ENCODE assay signal across 8 mouse cellular contexts in the genomic region with DNA sequence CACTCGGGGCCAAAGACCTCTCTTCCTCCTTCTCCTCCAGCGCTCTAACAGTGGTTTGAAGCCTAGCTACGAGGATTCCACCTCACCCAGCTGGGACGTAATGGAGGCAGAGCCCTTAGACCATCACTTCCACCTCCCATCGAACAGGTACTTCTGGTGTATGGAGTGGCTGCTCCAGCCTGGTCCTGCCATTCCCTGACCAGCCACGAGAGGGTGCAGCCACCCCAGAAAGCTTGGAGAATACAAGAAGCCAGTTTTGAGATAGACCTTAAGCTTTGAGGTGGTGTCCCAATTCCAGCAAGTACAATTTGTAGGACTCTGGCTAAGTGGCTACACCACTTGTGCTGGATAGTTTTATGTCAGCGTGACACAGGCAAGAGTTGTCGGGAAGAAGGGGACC. TPM values are rescaled to one million over a fixed set of nuclear protein-coding genes. Genes with fewer than 3 reads are reported as not detected.
DNase-seq lines count a peak whose midpoint lies in the region; ATAC-seq and TF ChIP-seq lines count a peak whose summit lies in the region.
"Had no signal": no experiment of that assay in that cellular context is flagged by ENCODE, and none has a peak within 500 bp of the region (broad histone marks: within the 10 kb centered on the region; RNA-seq: fewer than 3 reads in every experiment).

No protein-coding gene starts in this region.

- H3K9me3 ChIP-seq in E14TG2a.4 (ENCODE audit: low read length): peaks cover 9% of the 10 kb centered on the region

- H3K36me3 ChIP-seq in C2C12 (ENCODE audit: control insufficient read depth, insufficient read depth): no peaks in the 10 kb centered on the region
- no peaks in the 10 kb centered on the region for H3K36me3 ChIP-seq in E14TG2a.4 (ENCODE audit: insufficient read depth, low read length)
- no peaks in the 10 kb centered on the region for H3K36me3 ChIP-seq in spleen, adult 2 months (ENCODE audit: control insufficient read depth, insufficient read depth, low read length)

- DNase-seq in c-Kit-positive CD71-negative TER-119-negative erythroid progenitor cells, embryonic 14.5 days (ENCODE audit: low read depth): peak; percentile 29
- peak; percentile 16 for DNase-seq in layer of hippocampus, adult 9-10 months (ENCODE audit: low spot score)
- DNase-seq in lung, postnatal 4 days: peak; percentile 75 to 83
- DNase-seq in spleen, adult 2 months (ENCODE audit: low read depth in 1 of 2, low spot score in 2 of 2): peak in 1 of 2 experiments; percentile 69

- TF ChIP-seq CTCF in C2C12 (IDR thresholded peaks at IDR 0.05; ENCODE audit: control insufficient read depth, insufficient read depth, insufficient read length) (peak; percentile 69), E14TG2a.4 (conservative IDR thresholded peaks at IDR 0.05; ENCODE audit: low read length) (peak; percentile 99)
- peak; percentile 79; the same call in 1 of the 2 replicates for TF ChIP-seq CTCF in spleen, adult 2 months (IDR thresholded peaks at IDR 0.05; ENCODE audit: extremely low read depth, insufficient read depth, insufficient read length, insufficient replicate concordance)

- H3K27me3 ChIP-seq in C2C12 (ENCODE audit: control insufficient read depth, insufficient read depth, insufficient read length) (no peaks in the 10 kb centered on the region), E14TG2a.4 (ENCODE audit: insufficient read depth, low read length) (no peaks in the 10 kb centered on the region)
- H3K27me3 ChIP-seq in spleen, adult 2 months (ENCODE audit: control insufficient read depth, insufficient read depth, low read length): no peaks in the 10 kb centered on the region

- no peak overlapping the region for H3ac ChIP-seq in C2C12 (ENCODE audit: control insufficient read depth, insufficient read length, low read depth)

- 30% methylated on average over 8 of the region's 8 CpGs for WGBS in spleen, adult 2 months

- H3K79me3 ChIP-seq in C2C12 (ENCODE audit: low read depth): no peaks in the 10 kb centered on the region

- H3K27ac ChIP-seq in spleen, adult 2 months (ENCODE audit: insufficient read depth, low read length): no peak overlapping the region

- no peaks in the 10 kb centered on the region for H3K79me2 ChIP-seq in C2C12 (ENCODE audit: control insufficient read depth, insufficient read depth)

- ATAC-seq in granulocyte monocyte progenitor cell, adult 5-6 weeks (replicated peaks; ENCODE audit: poor library complexity, severe bottlenecking): peak; percentile 86

- H3K4me3 ChIP-seq in C2C12 (ENCODE audit: insufficient read depth, poor library complexity, severe bottlenecking): no peak overlapping the region
- H3K4me3 ChIP-seq in E14TG2a.4 (replicated peaks; ENCODE audit: low read length): 0 out of 2 replicates have a peak overlapping the region, but pooled peaks have one; percentile 5
- no peak overlapping the region for H3K4me3 ChIP-seq in spleen, adult 2 months (ENCODE audit: extremely low read depth, insufficient read depth, insufficient read length)

- H3K4me1 ChIP-seq in E14TG2a.4 (replicated peaks; ENCODE audit: low read depth, low read length): peaks cover 31% of the 10 kb centered on the region
- no peaks in the 10 kb centered on the region for H3K4me1 ChIP-seq in spleen, adult 2 months (ENCODE audit: control insufficient read depth, insufficient read depth, insufficient read length)

- TF ChIP-seq POLR2A in spleen, adult 2 months (IDR thresholded peaks at IDR 0.05; ENCODE audit: low read depth, low read length): no peak

TF ChIP-seq in C2C12, 6 proteins besides CTCF, POLR2A, EP300 and RAD21:
- TF ChIP-seq MYOD1 (IDR thresholded peaks at IDR 0.05; ENCODE audit: control insufficient read depth, insufficient read length, low read depth): no peak
- no peak for TF ChIP-seq MYOG (IDR thresholded peaks at IDR 0.05; ENCODE audit: control insufficient read depth, extremely low read depth, insufficient read length)
TF ChIP-seq in C2C12: peak in this region for 0.

RNA-seq across cellular contexts. Expression of a gene that starts 38.4 kb away (rescaled TPM):
- polyA plus RNA-seq in C2C12 (2012; fragmentation: generic; extraction: Trizol): 0.15 TPM
- total RNA-seq in granulocyte monocyte progenitor cell, adult 5-6 weeks (2014; fragmentation: Nextera tagmentation): not detected in 2 replicates
- not detected in 2 replicates for total RNA-seq in granulocyte monocyte progenitor cell, adult 5-6 weeks (2017)
- 2.9 and 3.5 TPM in 2 replicates for polyA plus RNA-seq in spleen, adult 2 months (2012; rRNA removed)

RNA-seq across cellular contexts. Expression of a gene that starts 42.3 kb away (rescaled TPM):
- polyA plus RNA-seq in C2C12 (2012; fragmentation: generic; extraction: Trizol): not detected
- not detected in 2 replicates for total RNA-seq in granulocyte monocyte progenitor cell, adult 5-6 weeks (2014; fragmentation: Nextera tagmentation)
- total RNA-seq in granulocyte monocyte progenitor cell, adult 5-6 weeks (2017): not detected in 2 replicates
- 0.06 and 0.08 TPM in 2 replicates for polyA plus RNA-seq in spleen, adult 2 months (2012; rRNA removed)
- total RNA-seq: left cerebral cortex, postnatal 10 days had no signal
